Mouse (Mus musculus) liver, adult 2 months (tissue): ENCODE data around the gene Gm20388.

Experiments
- CTCF ChIP-seq: fragments of 200-500 bp; IDR thresholded peaks from 2 replicates; pipeline ENCODE4 v1.5.1; 2011; ENCODE audit warnings: low read depth, low read length, control low read depth
- POLR2A ChIP-seq: fragments of 200-500 bp; IDR thresholded peaks from 2 replicates; pipeline ENCODE4 v1.6.1; 2011; ENCODE audit warnings: low read length, control low read depth; ENCODE audit not compliant: insufficient read depth; ENCODE audit errors: extremely low read depth

DNA sequence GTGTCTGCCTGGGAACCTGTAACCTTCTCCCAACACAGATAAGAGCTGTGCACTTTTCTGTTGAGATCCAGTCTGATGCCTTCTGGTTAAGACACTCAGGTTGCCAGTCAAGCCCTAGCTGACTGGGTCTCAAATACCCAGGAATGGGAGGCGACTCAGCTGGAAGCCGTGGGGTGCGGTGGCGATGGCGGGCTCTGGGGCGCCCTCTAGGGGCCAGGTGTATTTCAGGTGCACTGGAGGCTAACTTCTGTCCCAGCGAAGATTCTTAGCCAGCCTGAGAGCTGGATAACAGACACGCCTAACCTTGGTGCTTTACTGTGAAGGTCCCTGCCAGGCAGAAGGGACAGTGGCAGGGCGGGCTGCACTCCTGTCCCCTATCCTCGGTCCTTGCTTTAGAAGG is 976.6 kb downstream of the Gm20388 start:
- TF ChIP-seq POLR2A (no peak), CTCF (peak; percentile 62)
